Mouse (Mus musculus) induced T-regulatory cell, adult 2 months (primary cell): ENCODE measurements at regions not wholly inside any gene's neighbourhood (a gene's known extent, or its start where the extent isn't known, plus 50 kb on each side); places are given as distances from the start of the nearest gene placed in this dataset.
A peak's percentile ranks its signal among the peaks of the same experiment; 100 is the strongest.

Source experiments
- DNase-seq: peaks from one replicate; pipeline ENCODE4 v3.0.0-alpha.2; 2012; ENCODE audit warnings: low read depth

- DNase-seq, result no peak
Measured at GRCm38 (mm10) chr15:63371328-63372023, 473.5 kb downstream of the Gsdmc2 start.

DNA sequence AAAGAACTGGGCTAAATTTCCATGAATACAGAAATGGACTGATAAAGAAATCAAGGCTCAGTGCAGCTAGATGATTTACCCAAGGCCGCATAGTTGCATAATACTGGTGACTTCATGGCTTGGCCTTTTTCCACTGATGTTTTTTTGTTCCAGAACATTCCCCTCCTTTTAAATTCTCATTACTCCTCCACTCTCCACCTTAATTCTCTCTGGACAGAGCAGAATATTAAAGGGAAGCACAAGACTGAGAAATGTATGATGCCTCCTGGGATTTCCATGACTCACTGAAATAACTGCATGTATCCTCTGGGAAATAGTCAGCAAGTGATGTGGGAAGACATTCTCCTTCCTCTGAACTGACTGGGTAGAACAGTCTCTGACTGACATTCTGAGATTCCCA, 480.5 kb downstream of the Gsdmc2 start:
- DNase-seq, result no peak

DNA sequence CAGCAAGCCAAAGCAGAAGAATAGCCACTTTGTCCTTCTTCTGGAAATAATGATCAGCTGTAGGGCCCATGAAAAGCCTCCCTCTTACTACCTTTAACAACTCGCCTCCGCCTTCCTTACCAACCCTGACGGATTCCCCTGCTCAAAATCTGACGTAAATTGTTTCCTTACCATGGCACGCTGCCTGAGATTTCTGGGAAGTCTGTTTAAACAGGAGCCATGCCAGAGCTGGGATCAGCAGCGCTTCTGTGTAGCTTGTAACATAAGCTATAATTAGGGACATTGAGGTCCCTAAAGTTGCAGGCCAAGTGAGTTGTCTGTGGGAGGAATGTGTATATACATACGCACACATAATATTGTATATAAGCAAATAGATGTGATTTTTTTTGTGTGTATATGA, 484.6 kb downstream of the Gsdmc2 start:
- DNase-seq, result no peak

DNA sequence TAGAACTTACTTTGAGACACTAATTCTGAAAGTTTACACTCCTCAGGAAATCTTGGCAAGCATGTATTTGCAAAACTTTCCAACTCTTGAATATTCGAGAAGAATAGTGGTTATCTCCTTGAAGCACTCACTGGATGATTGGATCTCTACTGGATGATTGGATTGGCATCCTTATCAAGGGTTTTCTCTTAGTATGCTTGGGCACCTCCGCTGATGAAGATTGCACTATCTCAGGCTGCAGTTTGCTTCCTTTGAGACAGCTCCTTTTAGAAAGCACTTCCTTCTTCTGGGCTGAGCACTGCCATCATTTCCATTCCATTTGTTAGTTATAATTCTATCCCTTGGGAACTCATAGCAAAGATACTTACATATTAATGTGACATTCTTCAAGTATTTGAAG, 503.2 kb downstream of the Gsdmc2 start:
- no peak for DNase-seq

DNA sequence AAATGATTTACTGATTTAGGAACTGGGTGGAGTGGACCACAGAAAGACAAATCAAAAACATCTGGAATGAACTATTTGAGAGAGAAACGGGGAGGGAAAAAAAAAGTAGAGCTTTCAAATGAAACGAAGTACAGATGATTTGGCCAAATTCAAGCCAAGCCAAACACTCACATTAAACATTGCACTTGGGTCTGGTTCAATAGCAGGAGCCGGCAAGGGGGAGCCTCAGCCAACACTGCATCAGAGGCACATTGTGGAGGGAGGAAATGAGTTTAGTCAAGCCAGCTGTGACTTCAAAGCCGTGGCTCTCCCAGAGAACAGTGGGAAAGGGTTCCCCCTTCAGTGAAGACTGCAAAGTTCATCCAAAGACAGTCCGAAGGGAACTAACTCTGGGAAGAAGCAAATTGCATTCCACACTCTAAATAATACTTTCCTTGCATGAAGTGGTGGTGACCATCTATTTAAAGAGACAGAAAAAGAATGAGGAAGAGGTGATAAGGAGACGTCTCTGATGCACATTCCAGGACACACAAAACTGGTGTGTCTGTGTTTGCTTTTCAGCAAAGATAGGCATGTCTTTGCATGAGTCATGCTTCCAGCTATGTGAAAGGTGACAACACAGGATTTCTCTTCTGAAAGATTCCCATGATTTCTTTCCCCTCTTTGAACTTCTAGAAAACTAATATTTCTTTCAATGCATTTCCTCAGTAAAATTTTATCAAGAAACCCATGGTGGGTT, 504.5 kb downstream of the Gsdmc2 start:
- DNase-seq, result no peak

GRCm38 (mm10) chr15:63319666-63320065, 525.3 kb downstream of the Gsdmc2 start:
- no peak for DNase-seq

- DNase-seq, result no peak
Measured at GRCm38 (mm10) chr15:63310426-63310825, 534.6 kb downstream of the Gsdmc2 start.

GRCm38 (mm10) chr15:63299311-63299710, 545.7 kb downstream of the Gsdmc2 start:
- DNase-seq, result no peak

- no peak for DNase-seq
Measured at GRCm38 (mm10) chr15:63288534-63288933, 556.4 kb downstream of the Gsdmc2 start.

- peak; percentile 2 for DNase-seq
Measured at GRCm38 (mm10) chr15:63286026-63286425, 559.0 kb downstream of the Gsdmc2 start.

DNA sequence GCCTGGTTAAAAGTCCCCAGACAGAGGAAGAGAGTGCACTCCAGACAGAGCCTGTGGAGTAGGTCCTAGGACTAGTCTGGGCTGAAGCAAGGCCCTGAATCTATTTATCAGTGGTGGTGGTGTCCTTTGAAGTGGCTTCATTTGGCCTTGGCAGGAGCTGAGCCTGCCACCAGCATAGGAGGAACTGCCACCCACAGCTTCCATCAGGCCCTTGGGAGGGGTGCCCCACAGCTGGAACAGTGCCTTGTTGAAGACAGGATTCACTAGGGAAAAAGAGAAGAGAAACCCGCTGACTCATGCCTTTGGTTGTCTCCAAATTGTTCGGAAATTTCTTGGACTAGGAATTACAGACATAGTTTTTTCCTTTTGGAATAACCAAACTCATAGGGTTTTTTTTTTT, 574.6 kb downstream of the Gsdmc2 start:
- DNase-seq, result no peak

GRCm38 (mm10) chr15:63265845-63266244, 579.1 kb downstream of the Gsdmc2 start:
- no peak for DNase-seq

GRCm38 (mm10) chr15:63255736-63256135, 589.2 kb downstream of the Gsdmc2 start:
- no peak for DNase-seq

DNA sequence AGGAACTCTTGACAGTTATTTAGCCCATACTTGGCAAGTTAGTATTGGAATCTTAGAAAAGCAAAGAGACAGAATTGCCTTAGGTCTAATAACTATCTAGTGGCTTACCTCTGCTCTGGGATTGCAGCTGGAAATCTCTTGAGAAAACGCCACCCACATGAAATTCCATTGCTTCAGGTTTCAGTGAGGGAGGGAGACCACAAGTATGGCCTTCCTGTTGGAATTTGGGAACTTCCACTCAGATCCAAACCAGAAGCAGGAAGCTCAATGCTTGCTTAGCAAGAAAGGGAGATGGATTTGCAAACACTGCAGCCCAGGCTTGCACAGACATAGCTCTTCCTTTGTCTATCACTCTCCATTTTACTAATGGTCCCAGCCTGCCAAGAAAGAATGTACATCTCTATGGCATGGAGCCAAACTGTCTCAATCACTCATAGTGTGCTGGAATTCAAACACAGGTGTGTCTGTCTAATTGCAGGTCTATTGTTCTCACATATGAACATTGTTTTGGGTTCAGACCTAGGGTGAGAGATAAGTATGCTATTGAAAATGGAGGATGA, 592.1 kb downstream of the Gsdmc2 start:
- no peak for DNase-seq

DNA sequence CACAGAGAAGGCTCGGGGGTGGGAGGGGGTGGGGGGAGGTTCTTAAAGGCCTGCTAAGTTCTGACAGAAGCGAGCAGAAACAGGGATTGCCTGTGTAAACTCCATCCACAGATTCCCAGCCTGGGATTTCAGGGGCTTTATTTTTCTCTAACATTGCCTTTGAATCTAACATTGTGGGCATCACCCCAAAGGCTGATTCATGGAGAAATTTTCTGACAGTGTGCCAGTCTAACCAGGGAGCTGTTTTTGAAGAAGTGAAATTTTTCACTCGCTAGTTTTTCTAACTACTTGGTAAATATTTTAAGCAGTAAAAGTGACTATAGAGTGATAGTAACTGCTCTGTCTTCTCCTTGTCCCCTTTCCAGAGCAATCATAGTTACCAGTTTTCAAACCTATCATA, 606.4 kb downstream of the Gsdmc2 start:
- DNase-seq, result no peak

- DNase-seq, result no peak
Measured at GRCm38 (mm10) chr15:63218393-63219060, 626.5 kb downstream of the Gsdmc2 start.

- no peak for DNase-seq
Measured at GRCm38 (mm10) chr15:63205150-63205549, 639.8 kb downstream of the Gsdmc2 start.

- DNase-seq, result no peak
Measured at GRCm38 (mm10) chr15:63195031-63195430, 649.9 kb downstream of the Gsdmc2 start.

DNA sequence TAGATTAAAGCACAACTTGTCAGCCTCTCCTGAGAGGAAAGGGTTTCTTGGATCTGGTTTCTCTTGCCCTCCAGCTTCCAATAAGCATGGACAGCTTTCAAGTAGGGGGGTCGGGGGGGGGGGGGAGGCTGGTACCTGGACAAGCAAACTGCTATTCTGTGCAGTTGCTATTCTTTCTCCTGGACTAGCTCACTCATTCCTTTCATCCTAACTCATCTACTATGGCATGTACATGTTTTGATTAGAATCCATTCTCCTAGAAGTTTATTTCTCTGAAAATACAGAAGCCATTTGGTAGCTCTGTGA, 650.5 kb downstream of the Gsdmc2 start:
- no peak for DNase-seq

- DNase-seq, result no peak
Measured at GRCm38 (mm10) chr15:63193617-63194491, 651.1 kb downstream of the Gsdmc2 start.

DNA sequence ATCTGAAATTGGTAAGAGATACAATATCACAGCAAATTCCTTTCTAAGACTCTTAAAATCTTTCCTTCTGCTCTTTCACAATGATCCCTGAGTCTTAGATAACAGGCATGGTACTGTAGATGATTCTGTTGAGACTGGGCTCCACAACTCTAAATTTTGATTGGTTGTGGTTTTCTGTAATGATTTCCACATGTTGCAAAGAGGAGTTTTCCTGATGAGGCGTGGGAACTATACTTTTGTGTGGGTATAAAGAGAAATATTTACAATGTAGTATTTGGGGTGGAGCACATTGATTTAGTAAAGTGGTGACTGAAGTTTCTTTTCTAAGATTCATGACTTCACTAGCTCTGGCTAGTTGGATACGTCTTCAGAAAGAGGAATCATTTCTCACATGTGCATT, 653.2 kb downstream of the Gsdmc2 start:
- DNase-seq, result no peak

DNA sequence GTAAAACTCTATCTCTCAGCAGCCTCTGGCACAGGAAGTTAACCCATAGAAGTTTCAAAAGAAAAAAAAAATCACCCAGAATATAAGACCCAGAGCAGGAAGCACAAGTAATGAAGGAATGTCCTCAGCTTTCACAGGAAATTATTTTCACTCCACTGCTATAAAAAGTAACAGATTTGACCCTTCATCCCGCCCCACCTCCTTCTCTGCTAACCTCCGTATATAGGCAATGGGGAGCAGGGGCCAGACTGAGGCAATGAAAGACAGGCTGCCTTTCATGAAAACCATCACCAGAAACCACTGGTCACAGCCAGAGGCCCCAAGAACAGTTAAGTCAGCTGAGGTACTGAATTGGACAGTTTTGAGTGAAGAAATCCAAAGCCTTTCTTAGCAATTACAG, 654.9 kb downstream of the Gsdmc2 start:
- DNase-seq, result no peak
